Mouse (Mus musculus): ENCODE data around the gene Spry1. TPM values are rescaled to one million over a fixed set of nuclear protein-coding genes. Genes with fewer than 3 reads are reported as not detected.

Gene Spry1
- polyA plus RNA-seq (2012; rRNA removed): 21.5 and 25.2 TPM in 2 replicates

GRCm38 (mm10) chr3:37639690-37640089, at the start of gene Spry1:
TSS of gene Spry1 (plus strand) at chr3:37639947.

Other genes starting within 250 kb of the Spry1 start
- 21.4 and 32.5 TPM in 2 replicates for gene Spata5, start 220.1 kb upstream of the Spry1 start, polyA plus RNA-seq (2012; rRNA removed)
- gene Nudt6, start 219.7 kb upstream of the Spry1 start, polyA plus RNA-seq (2012; rRNA removed): 3.7 and 5.2 TPM in 2 replicates
- gene Gm5148, start 84.5 kb downstream of the Spry1 start, polyA plus RNA-seq (2012; rRNA removed): 1.1 and 3.8 TPM in 2 replicates

Measured in central nervous system, embryonic 11.5 days (tissue).